Mouse (Mus musculus): Measurements from ENCODE around the gene Sh3rf3.

Sh3rf3 gene

GRCm38 (mm10) chr10:59106644-59107043 is 293.5 kb downstream of the Sh3rf3 start:
- no peak for DNase-seq (ENCODE audit: low spot score in 2 of 2)

- peak in 1 of 2 experiments; percentile 73 for DNase-seq (ENCODE audit: low spot score in 2 of 2)
These were observed 295.9 kb downstream of the Sh3rf3 start for GRCm38 (mm10) chr10:59109015-59109414.

GRCm38 (mm10) chr10:59110386-59110785 is 297.2 kb downstream of the Sh3rf3 start:
- DNase-seq (ENCODE audit: low spot score in 2 of 2): no peak

- DNase-seq (ENCODE audit: low spot score in 2 of 2): no peak
These were observed 299.6 kb downstream of the Sh3rf3 start for GRCm38 (mm10) chr10:59112755-59113154.

GRCm38 (mm10) chr10:59113386-59113785 is 300.2 kb downstream of the Sh3rf3 start:
- DNase-seq (ENCODE audit: low spot score in 2 of 2): no peak

GRCm38 (mm10) chr10:59114535-59115291 is 301.6 kb downstream of the Sh3rf3 start:
- DNase-seq (ENCODE audit: low spot score in 2 of 2): peak; percentile 54 to 74

- no peak for DNase-seq (ENCODE audit: low spot score in 2 of 2)
These were observed 302.5 kb downstream of the Sh3rf3 start for GRCm38 (mm10) chr10:59115691-59116090.

- no peak for DNase-seq (ENCODE audit: low spot score in 2 of 2)
These were observed 303.2 kb downstream of the Sh3rf3 start for GRCm38 (mm10) chr10:59116331-59116730.

- no peak for DNase-seq (ENCODE audit: low spot score in 2 of 2)
These were observed 304.4 kb downstream of the Sh3rf3 start for GRCm38 (mm10) chr10:59117555-59117954.

- DNase-seq (ENCODE audit: low spot score in 2 of 2): no peak
These were observed 305.8 kb downstream of the Sh3rf3 start for GRCm38 (mm10) chr10:59119001-59119400.

GRCm38 (mm10) chr10:59119811-59120210 is 306.7 kb downstream of the Sh3rf3 start:
- DNase-seq (ENCODE audit: low spot score in 2 of 2): no peak

GRCm38 (mm10) chr10:59125497-59125896 is 312.3 kb downstream of the Sh3rf3 start:
- DNase-seq (ENCODE audit: low spot score in 2 of 2): no peak

GRCm38 (mm10) chr10:59127637-59128036 is 314.5 kb downstream of the Sh3rf3 start:
- DNase-seq (ENCODE audit: low spot score in 2 of 2): no peak

- DNase-seq (ENCODE audit: low spot score in 2 of 2): no peak
These were observed 318.9 kb downstream of the Sh3rf3 start for GRCm38 (mm10) chr10:59131926-59132628.

GRCm38 (mm10) chr10:59133478-59134009 is 320.4 kb downstream of the Sh3rf3 start:
- no peak for DNase-seq (ENCODE audit: low spot score in 2 of 2)

- peak in 1 of 2 experiments; percentile 19 for DNase-seq (ENCODE audit: low spot score in 2 of 2)
These were observed 336.8 kb downstream of the Sh3rf3 start for GRCm38 (mm10) chr10:59149956-59150383.

- DNase-seq (ENCODE audit: low spot score in 2 of 2): peak in 1 of 2 experiments; percentile 3
These were observed 337.9 kb downstream of the Sh3rf3 start for GRCm38 (mm10) chr10:59150938-59151657.

GRCm38 (mm10) chr10:59152544-59153081 is 339.5 kb downstream of the Sh3rf3 start:
- DNase-seq (ENCODE audit: low spot score in 2 of 2): peak in 1 of 2 experiments; percentile 2

GRCm38 (mm10) chr10:59158627-59159026 is 345.5 kb downstream of the Sh3rf3 start:
- no peak for DNase-seq (ENCODE audit: low spot score in 2 of 2)

- no peak for DNase-seq (ENCODE audit: low spot score in 2 of 2)
These were observed 349.2 kb downstream of the Sh3rf3 start for GRCm38 (mm10) chr10:59162185-59162897.

Measured in frontal cortex, postnatal 10 days (tissue).